Mouse (Mus musculus) MEL (cell line): ENCODE data around the gene Cmc1. TPM values are rescaled to one million over a fixed set of nuclear protein-coding genes. Genes with fewer than 3 reads are reported as not detected.

Experiments used
- DNase-seq: peaks from one replicate; pipeline ENCODE4 v3.0.0; 2011; ENCODE audit warnings: low read depth, low spot score
- H3K27ac ChIP-seq: 2 replicates; pipeline ENCODE4 v1.5.1; 2012; ENCODE audit warnings: low read depth, mild to moderate bottlenecking, control low read depth, low read length, moderate library complexity; ENCODE audit not compliant: control insufficient read depth
- H3K27me3 ChIP-seq, 2 experiments: fragments of 150-350 bp in 1 of 2; sonication (generic) in 1 of 2; 2 replicates each; pipeline ENCODE4 v1.6.1; 2012; ENCODE audit warnings: low read length in 2 of 2, mild to moderate bottlenecking in 2 of 2, improper control_type of control experiment in 1 of 2, moderate library complexity in 1 of 2; ENCODE audit not compliant: insufficient read depth in 2 of 2, control insufficient read depth in 1 of 2
- H3K36me3 ChIP-seq, 2 experiments: 2 replicates each; pipeline ENCODE4 v1.6.1; 2012 to 2014; ENCODE audit warnings: low read length in 2 of 2, improper control_type of control experiment in 1 of 2, inconsistent platforms in 1 of 2, mild to moderate bottlenecking in 1 of 2; ENCODE audit not compliant: insufficient read depth in 2 of 2, control insufficient read depth in 1 of 2
- H3K4me1 ChIP-seq, 2 experiments: fragments of 150-350 bp in 1 of 2; sonication (generic) in 1 of 2; 2 replicates each; pipeline ENCODE4 v1.6.1; 2012; ENCODE audit warnings: low read length in 2 of 2, improper control_type of control experiment in 1 of 2, mild to moderate bottlenecking in 1 of 2; ENCODE audit not compliant: insufficient read depth in 2 of 2, control insufficient read depth in 1 of 2
- H3K4me3 ChIP-seq, 2 experiments: fragments of 150-350 bp in 1 of 2; sonication (generic) in 1 of 2; 2 replicates each; pipeline ENCODE4 v1.5.1; 2012; ENCODE audit warnings: low read depth in 2 of 2, low read length in 2 of 2, mild to moderate bottlenecking in 2 of 2, moderate library complexity in 2 of 2, control low read depth in 1 of 2, improper control_type of control experiment in 1 of 2; ENCODE audit not compliant: control insufficient read depth in 1 of 2, insufficient read depth in 1 of 2
- H3K79me2 ChIP-seq: 2 replicates; pipeline ENCODE4 v1.6.1; 2012; ENCODE audit warnings: mild to moderate bottlenecking, low read length, moderate library complexity; ENCODE audit not compliant: control insufficient read depth, poor library complexity, insufficient read depth
- H3K9ac ChIP-seq: 2 replicates; pipeline ENCODE4 v1.6.1; 2012; ENCODE audit warnings: low read depth, mild to moderate bottlenecking, control low read depth, low read length, moderate library complexity; ENCODE audit not compliant: control insufficient read depth, poor library complexity, severe bottlenecking
- H3K9me3 ChIP-seq: fragments of 150-350 bp; sonication (generic); replicated peaks from 2 replicates; pipeline ENCODE4 v1.6.1; 2012; ENCODE audit warnings: mild to moderate bottlenecking, low read length, improper control_type of control experiment, moderate library complexity; ENCODE audit not compliant: insufficient read depth
- BHLHE40 ChIP-seq: IDR thresholded peaks from 2 replicates; pipeline ENCODE4 v1.6.1; 2012; ENCODE audit warnings: low read depth, mild to moderate bottlenecking, inconsistent platforms, low read length, improper control_type of control experiment, borderline replicate concordance
- CHD1 ChIP-seq: IDR thresholded peaks from 2 replicates; pipeline ENCODE4 v1.6.1; 2012; ENCODE audit warnings: low read depth, mild to moderate bottlenecking, inconsistent platforms, low read length, improper control_type of control experiment
- CHD2 ChIP-seq: IDR thresholded peaks from 2 replicates; pipeline ENCODE4 v1.6.1; 2011; ENCODE audit warnings: low read length, improper control_type of control experiment
- E2F4 ChIP-seq: IDR thresholded peaks from 2 replicates; pipeline ENCODE4 v1.6.1; 2011; ENCODE audit warnings: low read depth, low read length, improper control_type of control experiment, borderline replicate concordance
- ELF1 ChIP-seq: IDR thresholded peaks from 2 replicates; pipeline ENCODE4 v1.6.1; 2014; ENCODE audit warnings: low read depth, mild to moderate bottlenecking, inconsistent platforms, low read length, improper control_type of control experiment, moderate library complexity
- GATA1 ChIP-seq: IDR thresholded peaks from 2 replicates; pipeline ENCODE4 v1.6.1; 2011; ENCODE audit warnings: low read depth, low read length, improper control_type of control experiment
- JUND ChIP-seq: IDR thresholded peaks from 2 replicates; pipeline ENCODE4 v1.6.1; 2011; ENCODE audit warnings: low read depth, mild to moderate bottlenecking, improper control_type of control experiment, low read length
- KAT2A ChIP-seq: conservative IDR thresholded peaks from 2 replicates; pipeline ENCODE4 v1.6.1; 2012; ENCODE audit warnings: low read depth, low read length, improper control_type of control experiment, inconsistent platforms
- MAFK ChIP-seq: IDR thresholded peaks from 2 replicates; pipeline ENCODE4 v1.6.1; 2011; ENCODE audit warnings: low read depth, mild to moderate bottlenecking, low read length, improper control_type of control experiment, borderline replicate concordance
- MAZ ChIP-seq: IDR thresholded peaks from 2 replicates; pipeline ENCODE4 v1.6.1; 2012; ENCODE audit warnings: low read depth, mild to moderate bottlenecking, inconsistent platforms, low read length, improper control_type of control experiment
- MEF2A ChIP-seq: IDR thresholded peaks from 2 replicates; pipeline ENCODE4 v1.6.1; 2014; ENCODE audit warnings: low read depth, mild to moderate bottlenecking, inconsistent platforms, low read length, improper control_type of control experiment; ENCODE audit not compliant: poor library complexity, insufficient replicate concordance, severe bottlenecking; ENCODE audit errors: extremely low read depth
- MXI1 ChIP-seq: IDR thresholded peaks from 2 replicates; pipeline ENCODE4 v1.6.1; 2011; ENCODE audit warnings: mild to moderate bottlenecking, low read depth, low read length, improper control_type of control experiment
- MYB ChIP-seq: IDR thresholded peaks from 2 replicates; pipeline ENCODE4 v1.6.1; 2011; ENCODE audit warnings: mild to moderate bottlenecking, low read depth, low read length, improper control_type of control experiment
- NELFE ChIP-seq: IDR thresholded peaks from 2 replicates; pipeline ENCODE4 v1.6.1; 2011; ENCODE audit warnings: low read depth, low read length, improper control_type of control experiment
- NRF1 ChIP-seq: IDR thresholded peaks from 2 replicates; pipeline ENCODE4 v1.6.1; 2014; ENCODE audit warnings: low read depth, mild to moderate bottlenecking, inconsistent platforms, low read length, improper control_type of control experiment, moderate library complexity; ENCODE audit not compliant: poor library complexity, insufficient read depth, severe bottlenecking
- POLR2A ChIP-seq, 2 experiments: IDR thresholded peaks; 2 replicates each; pipeline ENCODE4 v1.6.1; 2011 to 2012; ENCODE audit warnings: low read length in 2 of 2, mild to moderate bottlenecking in 2 of 2, control low read depth in 1 of 2, improper control_type of control experiment in 1 of 2, low read depth in 1 of 2, moderate library complexity in 1 of 2; ENCODE audit not compliant: control insufficient read depth in 1 of 2, insufficient read depth in 1 of 2, poor library complexity in 1 of 2
- POLR2AphosphoS2 ChIP-seq: IDR thresholded peaks from 2 replicates; pipeline ENCODE4 v1.6.1; 2011; ENCODE audit warnings: low read length, improper control_type of control experiment
- RAD21 ChIP-seq: IDR thresholded peaks from 2 replicates; pipeline ENCODE4 v1.6.1; 2011; ENCODE audit warnings: mild to moderate bottlenecking, low read depth, low read length, improper control_type of control experiment
- RCOR1 ChIP-seq: IDR thresholded peaks from 2 replicates; pipeline ENCODE4 v1.6.1; 2012; ENCODE audit warnings: low read depth, mild to moderate bottlenecking, inconsistent platforms, low read length, improper control_type of control experiment
- SMC3 ChIP-seq: IDR thresholded peaks from 2 replicates; pipeline ENCODE4 v1.6.1; 2011; ENCODE audit warnings: low read depth, low read length, improper control_type of control experiment
- TAL1 ChIP-seq: IDR thresholded peaks from 2 replicates; pipeline ENCODE4 v1.6.1; 2012; ENCODE audit warnings: mild to moderate bottlenecking, inconsistent platforms, low read length, moderate library complexity, mixed read lengths
- TBP ChIP-seq: IDR thresholded peaks from 2 replicates; pipeline ENCODE4 v1.8.0; 2011; ENCODE audit warnings: low read depth, low read length, improper control_type of control experiment
- TCF12 ChIP-seq: IDR thresholded peaks from 2 replicates; pipeline ENCODE4 v1.6.1; 2014; ENCODE audit warnings: low read depth, mild to moderate bottlenecking, inconsistent platforms, low read length, improper control_type of control experiment, moderate library complexity
- UBTF ChIP-seq: IDR thresholded peaks from 2 replicates; pipeline ENCODE4 v1.6.1; 2012; ENCODE audit warnings: low read depth, mild to moderate bottlenecking, inconsistent platforms, low read length, improper control_type of control experiment, moderate library complexity, borderline replicate concordance; ENCODE audit not compliant: insufficient read depth
- USF1 ChIP-seq: IDR thresholded peaks from 2 replicates; pipeline ENCODE4 v1.6.1; 2014; ENCODE audit warnings: low read depth, mild to moderate bottlenecking, inconsistent platforms, low read length, improper control_type of control experiment, moderate library complexity
- USF2 ChIP-seq, 2 experiments: IDR thresholded peaks; 2 replicates each; pipeline ENCODE4 v1.6.1; 2011 to 2012; ENCODE audit warnings: improper control_type of control experiment in 2 of 2, low read length in 2 of 2, borderline replicate concordance in 1 of 2, inconsistent platforms in 1 of 2, low read depth in 1 of 2, mild to moderate bottlenecking in 1 of 2; ENCODE audit not compliant: insufficient read depth in 1 of 2
- ZNF384 ChIP-seq: IDR thresholded peaks from 2 replicates; pipeline ENCODE4 v1.6.1; 2012; ENCODE audit warnings: low read depth, mild to moderate bottlenecking, inconsistent platforms, low read length, improper control_type of control experiment
- polyA plus RNA-seq, 2 experiments: library from polyadenylated mRNA; stranded (reverse) in 1 of 2; unstranded in 1 of 2; fragments of >175 nt in 1 of 2; fragments of >200 nt in 1 of 2; gene quantifications; 2 replicates each; pipeline versions ENCODE4 v1.2.1 to v1.2.4; 2012; ENCODE audit warnings: low replicate concordance in 2 of 2, low read depth in 1 of 2; ENCODE audit not compliant: insufficient read length in 2 of 2, insufficient read depth in 1 of 2, missing spikeins in 1 of 2
- total RNA-seq: library from RNA; depleted of rRNA; stranded (reverse); fragments of 300-350 nt; gene quantifications from 2 replicates; pipeline ENCODE4 v1.2.3, GENCODE M21; 2012

Cmc1 gene
- total and polyA plus RNA-seq, 3 experiments: 35.9 to 36.0 TPM; not detected in 1

DNA sequence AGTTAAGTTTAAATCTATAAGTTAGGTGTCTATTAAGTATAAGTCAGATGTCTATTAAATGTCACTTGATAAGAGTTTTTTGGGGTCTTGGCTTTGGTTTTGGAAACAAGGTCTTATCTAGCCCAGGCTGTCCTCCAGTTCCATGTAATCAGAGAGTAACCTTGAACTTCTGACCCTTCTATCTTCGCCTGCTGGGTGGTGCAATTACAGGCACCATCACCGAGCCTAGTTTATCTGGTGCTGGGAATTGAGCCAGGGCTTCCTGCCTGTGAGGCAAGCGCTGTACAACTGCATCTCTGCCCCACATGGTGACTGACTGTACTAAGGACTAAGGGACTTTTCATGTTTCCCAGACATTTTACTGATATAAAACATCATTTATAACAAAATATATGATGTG lies 10.0 kb upstream of the Cmc1 start (continued):
- TF ChIP-seq USF2 (IDR thresholded peaks at IDR 0.05; ENCODE audit: borderline replicate concordance in 1 of 2, insufficient read depth in 1 of 2, low read depth in 1 of 2, low read length in 2 of 2): no peak
- TF ChIP-seq ELF1: no peak; the same call in 1 of the 2 replicates
- no peak for TF ChIP-seq KAT2A
- TF ChIP-seq POLR2AphosphoS2: no peak
- TF ChIP-seq TAL1: peak; percentile 65
- TF ChIP-seq NRF1: no peak
- TF ChIP-seq USF1: peak; percentile 9; the same call in 1 of the 2 replicates
- TF ChIP-seq MEF2A: peak; percentile 34; the same call in 1 of the 2 replicates
- TF ChIP-seq POLR2A (IDR thresholded peaks at IDR 0.05; ENCODE audit: control insufficient read depth in 1 of 2, insufficient read depth in 1 of 2, low read depth in 1 of 2, low read length in 2 of 2, poor library complexity in 1 of 2): no peak
- no peak for TF ChIP-seq CHD1
- 0 out of 2 replicates have a peak, but pooled peaks have one; percentile 42 for TF ChIP-seq BHLHE40
- no peak for TF ChIP-seq CHD2
- no peak for TF ChIP-seq NELFE
- peak; percentile 41; the same call in 1 of the 2 replicates for TF ChIP-seq MYB
- no peak for TF ChIP-seq SMC3
- TF ChIP-seq JUND: no peak
- TF ChIP-seq TCF12: peak; percentile 71
- TF ChIP-seq MAFK: no peak

DNA sequence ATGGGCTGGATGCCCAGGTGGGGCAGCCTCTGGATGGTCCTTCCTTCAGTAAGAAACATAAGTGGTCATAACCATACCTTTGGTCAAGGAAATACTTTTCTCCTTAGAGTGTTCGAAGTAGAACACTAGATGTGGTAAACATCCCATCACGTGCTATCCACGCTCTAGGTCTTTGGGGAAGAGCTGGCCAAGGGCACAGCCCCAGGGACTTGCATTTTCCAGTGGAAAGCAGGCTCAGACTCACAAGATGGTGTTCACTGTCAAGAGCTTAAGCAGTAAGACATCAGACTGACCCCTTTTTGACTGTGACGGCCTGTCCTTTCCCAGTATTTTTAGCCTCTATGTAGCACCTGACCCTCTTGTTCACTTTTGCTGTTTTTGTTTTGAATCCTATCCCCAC lies 8.2 kb upstream of the Cmc1 start:
- H3K27me3 ChIP-seq: no peaks in the 10 kb centered on the region
- H3K36me3 ChIP-seq: peaks cover 2 to 15% of the 10 kb centered on the region in 2 experiments
- H3K9ac ChIP-seq: no peak overlapping the region
- no peak overlapping the region for H3K4me3 ChIP-seq
- H3K79me2 ChIP-seq: no peaks in the 10 kb centered on the region
- TF ChIP-seq ZNF384 (no peak), CHD1 (no peak), E2F4 (no peak), TBP (no peak), TCF12 (no peak), POLR2A (IDR thresholded peaks at IDR 0.05; ENCODE audit: control insufficient read depth in 1 of 2, insufficient read depth in 1 of 2, low read depth in 1 of 2, low read length in 2 of 2, poor library complexity in 1 of 2) (no peak), JUND (no peak), MAZ (no peak), GATA1 (no peak), UBTF (no peak), MXI1 (no peak), POLR2AphosphoS2 (no peak), KAT2A (no peak), RAD21 (no peak), NRF1 (no peak), MAFK (no peak), RCOR1 (no peak), USF2 (IDR thresholded peaks at IDR 0.05; ENCODE audit: borderline replicate concordance in 1 of 2, insufficient read depth in 1 of 2, low read depth in 1 of 2, low read length in 2 of 2) (no peak)
- peaks cover 8 to 19% of the 10 kb centered on the region in 2 experiments for H3K4me1 ChIP-seq
- no peak for DNase-seq
- H3K27ac ChIP-seq: no peak overlapping the region
- H3K9me3 ChIP-seq: no peaks in the 10 kb centered on the region
